ENCODE assay signal across 9 mouse cellular contexts in genomic region chr11:105182461-105182855, GRCm38 (mm10). TPM values are rescaled to one million over a fixed set of nuclear protein-coding genes. Genes with fewer than 3 reads are reported as not detected.
DNase-seq lines count a peak whose midpoint lies in the region; ATAC-seq and TF ChIP-seq lines count a peak whose summit lies in the region.
"Had no signal": no experiment of that assay in that cellular context is flagged by ENCODE, and none has a peak within 500 bp of the region (broad histone marks: within the 10 kb centered on the region; RNA-seq: fewer than 3 reads in every experiment).

No protein-coding gene starts in this region.

- H3K9ac ChIP-seq in heart, embryonic 12.5 days = peak overlapping the region; percentile 99
- H3K9ac ChIP-seq in liver, embryonic 12.5 days = peak overlapping the region; percentile 99

- H3K79me3 ChIP-seq in C2C12 (ENCODE audit: low read depth) = peaks cover 56% of the 10 kb centered on the region

- peaks cover 79% of the 10 kb centered on the region for H3K79me2 ChIP-seq in C2C12 (ENCODE audit: control insufficient read depth, insufficient read depth)

- WGBS in heart, embryonic 12.5 days = 4% methylated on average over 4 of the region's 4 CpGs
- under 1% methylated on average over 4 of the region's 4 CpGs for WGBS in liver, embryonic 12.5 days (ENCODE audit: insufficient replicate concordance)

- DNase-seq in heart, postnatal 36 days = no peak
- DNase-seq in adrenal gland, adult 2 months = no peak
- DNase-seq in gastrocnemius, postnatal 4 days (ENCODE audit: low spot score in 2 of 2) = no peak

- H3K9me3 ChIP-seq in heart, embryonic 12.5 days (replicated peaks) = no peaks in the 10 kb centered on the region
- no peaks in the 10 kb centered on the region for H3K9me3 ChIP-seq in liver, embryonic 12.5 days (replicated peaks)

- peak overlapping the region; percentile 85 for H3K4me3 ChIP-seq in heart, embryonic 12.5 days
- peak overlapping the region; percentile 94 for H3K4me3 ChIP-seq in C2C12 (ENCODE audit: insufficient read depth, poor library complexity, severe bottlenecking)
- peak overlapping the region; percentile 95 for H3K4me3 ChIP-seq in liver, embryonic 12.5 days

- peak overlapping the region; percentile 98 for H3K27ac ChIP-seq in heart, embryonic 12.5 days (ENCODE audit: poor library complexity, severe bottlenecking)
- peak overlapping the region; percentile 96 for H3K27ac ChIP-seq in liver, embryonic 12.5 days

- peak overlapping the region; percentile 69 for H3K4me2 ChIP-seq in heart, embryonic 12.5 days
- H3K4me2 ChIP-seq in liver, embryonic 12.5 days = peak overlapping the region; percentile 79

- TF ChIP-seq CTCF in C2C12 (IDR thresholded peaks at IDR 0.05; ENCODE audit: control insufficient read depth, insufficient read depth, insufficient read length) = no peak

- H3K36me3 ChIP-seq in heart, embryonic 12.5 days = peaks cover 14% of the 10 kb centered on the region
- H3K36me3 ChIP-seq in C2C12 (ENCODE audit: control insufficient read depth, insufficient read depth) = peaks cover 43% of the 10 kb centered on the region
- peaks cover 45% of the 10 kb centered on the region for H3K36me3 ChIP-seq in liver, embryonic 12.5 days

- H3K4me1 ChIP-seq in heart, embryonic 12.5 days (replicated peaks) = peaks cover 25% of the 10 kb centered on the region
- peaks cover 51% of the 10 kb centered on the region for H3K4me1 ChIP-seq in liver, embryonic 12.5 days

- no peaks in the 10 kb centered on the region for H3K27me3 ChIP-seq in heart, embryonic 12.5 days (replicated peaks)
- H3K27me3 ChIP-seq in C2C12 (ENCODE audit: control insufficient read depth, insufficient read depth, insufficient read length) = no peaks in the 10 kb centered on the region
- H3K27me3 ChIP-seq in liver, embryonic 12.5 days (replicated peaks) = no peaks in the 10 kb centered on the region

- H3ac ChIP-seq in C2C12 (ENCODE audit: control insufficient read depth, insufficient read length, low read depth) = peak overlapping the region; percentile 99

- ATAC-seq in heart, embryonic 12.5 days (ENCODE audit: insufficient number of reproducible peaks, low FRiP score) = no peak
- ATAC-seq in erythroid progenitor cell, adult 5-6 weeks (replicated peaks; ENCODE audit: low FRiP score, poor library complexity, severe bottlenecking) = peak; percentile 31
- ATAC-seq in liver, embryonic 12.5 days = no peak
- no peak for ATAC-seq in granulocyte monocyte progenitor cell, adult 5-6 weeks (replicated peaks; ENCODE audit: poor library complexity, severe bottlenecking)

- intact Hi-C loops in heart, postnatal 36 days (cut with DNase I) = no loop called here

TF ChIP-seq in C2C12, 6 proteins besides CTCF, POLR2A, EP300 and RAD21:
- no peak for TF ChIP-seq MYOD1 (IDR thresholded peaks at IDR 0.05; ENCODE audit: control insufficient read depth, insufficient read length, low read depth)
- no peak for TF ChIP-seq CEBPB (IDR thresholded peaks at IDR 0.05; ENCODE audit: low read depth)
- no peak for TF ChIP-seq USF1 (IDR thresholded peaks at IDR 0.05; ENCODE audit: low read depth)
- no peak for TF ChIP-seq MYOG (IDR thresholded peaks at IDR 0.05; ENCODE audit: control insufficient read depth, extremely low read depth, insufficient read length)
- no peak for TF ChIP-seq MAX (IDR thresholded peaks at IDR 0.05)
- TF ChIP-seq FOSL1 (IDR thresholded peaks at IDR 0.05; ENCODE audit: insufficient read depth, low read length, poor library complexity, severe bottlenecking) = no peak

RNA-seq across cellular contexts. Expression of gene Tlk2, which starts 3.9 kb away (rescaled TPM):
- polyA plus RNA-seq in heart, embryonic 12.5 days (2016; fragmentation: Nextera tagmentation; extraction: Ambion mirVana) = 20.7 and 21.0 TPM in 2 replicates
- total RNA-seq in heart, postnatal 36 days (2021) = 10 to 100 TPM; 39.6 to 41.2 TPM
- polyA plus RNA-seq in C2C12 (2012; fragmentation: generic; extraction: Trizol) = 16.9 TPM
- 33.9 and 55.3 TPM in 2 replicates for total RNA-seq in erythroid progenitor cell, adult 5-6 weeks (2015; ENCODE audit: low replicate concordance)
- 67.9 and 85.7 TPM in 2 replicates for total RNA-seq in erythroid progenitor cell, adult 5-6 weeks (2017; ENCODE audit: low replicate concordance)
- 15.9 and 16.0 TPM in 2 replicates for polyA plus RNA-seq in liver, embryonic 12.5 days (2016; fragmentation: Nextera tagmentation; extraction: Ambion mirVana)
- total RNA-seq in granulocyte monocyte progenitor cell, adult 5-6 weeks (2014; fragmentation: Nextera tagmentation) = 41.2 and 62.9 TPM in 2 replicates
- 43.8 and 63.4 TPM in 2 replicates for total RNA-seq in granulocyte monocyte progenitor cell, adult 5-6 weeks (2017)
- 10 to 100 TPM; 44.6 to 68.5 TPM for total RNA-seq in adrenal gland, adult 2 months (2021)
- 7.1 and 10.9 TPM in 2 replicates for polyA plus RNA-seq in adrenal gland, adult 2 months (2012; rRNA removed)
- 10 to 100 TPM; 52.1 to 55.8 TPM for total RNA-seq in gastrocnemius, postnatal 4 days (2021)

RNA-seq across cellular contexts. Expression of gene Gm10842, which starts 35.8 kb away (rescaled TPM):
- not detected in 2 replicates for polyA plus RNA-seq in heart, embryonic 12.5 days (2016; fragmentation: Nextera tagmentation; extraction: Ambion mirVana)
- not detected for total RNA-seq in heart, postnatal 36 days (2021)
- not detected for polyA plus RNA-seq in C2C12 (2012; fragmentation: generic; extraction: Trizol)
- not detected in 2 replicates for total RNA-seq in erythroid progenitor cell, adult 5-6 weeks (2015; ENCODE audit: low replicate concordance)
- total RNA-seq in erythroid progenitor cell, adult 5-6 weeks (2017; ENCODE audit: low replicate concordance) = not detected in 2 replicates
- not detected in 2 replicates for polyA plus RNA-seq in liver, embryonic 12.5 days (2016; fragmentation: Nextera tagmentation; extraction: Ambion mirVana)
- not detected in 2 replicates for total RNA-seq in granulocyte monocyte progenitor cell, adult 5-6 weeks (2014; fragmentation: Nextera tagmentation)
- total RNA-seq in granulocyte monocyte progenitor cell, adult 5-6 weeks (2017) = 3.1 TPM in 1 of 2 replicates, not detected in the other
- total RNA-seq in adrenal gland, adult 2 months (2021) = not detected
- not detected in 2 replicates for polyA plus RNA-seq in adrenal gland, adult 2 months (2012; rRNA removed)
- total RNA-seq in gastrocnemius, postnatal 4 days (2021) = not detected
- total RNA-seq: hematopoietic stem cell, adult 5-6 weeks had no signal

RNA-seq across cellular contexts. Expression of gene Mettl2, which starts 56.2 kb away (rescaled TPM):
- polyA plus RNA-seq in heart, embryonic 12.5 days (2016; fragmentation: Nextera tagmentation; extraction: Ambion mirVana) = 28.6 and 30.0 TPM in 2 replicates
- total RNA-seq in heart, postnatal 36 days (2021) = 10 to 100 TPM; 10.9 to 11.2 TPM
- polyA plus RNA-seq in C2C12 (2012; fragmentation: generic; extraction: Trizol) = 18.5 TPM
- total RNA-seq in erythroid progenitor cell, adult 5-6 weeks (2015; ENCODE audit: low replicate concordance) = 2.9 TPM in 1 of 2 replicates, not detected in the other
- 1.7 and 7.1 TPM in 2 replicates for total RNA-seq in erythroid progenitor cell, adult 5-6 weeks (2017; ENCODE audit: low replicate concordance)
- polyA plus RNA-seq in liver, embryonic 12.5 days (2016; fragmentation: Nextera tagmentation; extraction: Ambion mirVana) = 34.3 and 35.1 TPM in 2 replicates
- total RNA-seq in granulocyte monocyte progenitor cell, adult 5-6 weeks (2014; fragmentation: Nextera tagmentation) = 24.2 and 31.4 TPM in 2 replicates
- 19.8 and 30.5 TPM in 2 replicates for total RNA-seq in granulocyte monocyte progenitor cell, adult 5-6 weeks (2017)
- total RNA-seq in adrenal gland, adult 2 months (2021) = 10 to 100 TPM; 18.9 to 24.0 TPM
- polyA plus RNA-seq in adrenal gland, adult 2 months (2012; rRNA removed) = 9.0 and 9.2 TPM in 2 replicates
- total RNA-seq in gastrocnemius, postnatal 4 days (2021) = 10 to 100 TPM; 16.3 to 17.2 TPM
